Mouse (Mus musculus): ENCODE data around the gene Sult6b2.

Sult6b2 gene

GRCm38 (mm10) chr6:142738637-142739036 is 65.7 kb downstream of the Sult6b2 start:
- in situ Hi-C loops (cut with MboI), result no loop called here

GRCm38 (mm10) chr6:142738225-142738624 is 66.1 kb downstream of the Sult6b2 start:
- in situ Hi-C loops (cut with MboI), result no loop called here

- in situ Hi-C loops (cut with MboI), result no loop called here
Observed at GRCm38 (mm10) chr6:142735302-142736005, 68.8 kb downstream of the Sult6b2 start.
